Mouse (Mus musculus): ENCODE data around the gene Tex19.1.
"Not testable (repeated sequence)": the region's sequence is repeated elsewhere in the genome, so short reads cannot be mapped to it uniquely, and the experiment has no call there.

The Tex19.1 gene

DNA sequence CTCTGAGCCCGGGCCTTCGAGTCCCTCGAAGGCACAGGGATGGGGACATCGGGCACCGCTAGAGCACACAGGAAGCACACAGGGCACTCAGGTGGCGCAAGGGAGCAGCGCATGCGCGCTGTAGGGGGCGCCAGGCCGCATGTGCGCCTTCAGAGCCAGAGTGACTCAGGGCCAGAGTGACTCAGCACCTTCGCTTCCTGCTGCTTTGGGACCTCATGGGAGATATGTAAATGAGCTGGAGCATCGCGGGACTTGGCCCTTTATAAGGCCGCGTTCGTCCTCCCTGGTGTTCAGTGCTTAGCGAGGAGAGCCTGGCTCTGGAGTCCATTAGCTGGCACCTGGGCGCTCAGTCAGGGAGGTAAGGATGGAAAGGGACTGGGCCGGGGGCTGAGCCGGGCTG, at the start of gene Tex19.1:
Tex19.1 (plus strand) TSS at position 279 of the 400 bp plus-strand sequence.
- CTCF ChIA-PET = interaction anchor here (0.5 to 1.5 kb wide), 16 partner anchors 9 to 440 kb away, joined by 3 to 8 read pairs (median 4); partner anchors contain the start of genes Cybc1 (in 1 of the 4) and Narf (in 1 of the 4)
- POLR2A ChIA-PET = interaction anchor here (0.6 to 6.1 kb wide), 141 partner anchors 8 to 1203 kb away, joined by 3 to 82 read pairs (median 5); partner anchors contain the start of genes Cybc1 (in 3 of the 4), Tex19.2 (in 3 of the 4), B3gntl1 (in 2 of the 4) and Csnk1d (in 2 of the 4)

GRCm38 (mm10) chr11:121099762-121100161, 46.2 kb upstream of the Tex19.1 start:
- CTCF ChIA-PET = interaction anchor here in 2 of 4 experiments (0.6 to 1.3 kb wide), 4 partner anchors 26 to 59 kb away, joined by 3 to 4 read pairs (median 3); no protein-coding TSS in a partner anchor
- POLR2A ChIA-PET = interaction anchor here in 2 of 4 experiments (1.1 to 1.8 kb wide), 2 partner anchors 46 kb away, joined by 3 to 5 read pairs; partner anchors contain the start of gene Tex19.1 (in 2 of the 2)

DNA sequence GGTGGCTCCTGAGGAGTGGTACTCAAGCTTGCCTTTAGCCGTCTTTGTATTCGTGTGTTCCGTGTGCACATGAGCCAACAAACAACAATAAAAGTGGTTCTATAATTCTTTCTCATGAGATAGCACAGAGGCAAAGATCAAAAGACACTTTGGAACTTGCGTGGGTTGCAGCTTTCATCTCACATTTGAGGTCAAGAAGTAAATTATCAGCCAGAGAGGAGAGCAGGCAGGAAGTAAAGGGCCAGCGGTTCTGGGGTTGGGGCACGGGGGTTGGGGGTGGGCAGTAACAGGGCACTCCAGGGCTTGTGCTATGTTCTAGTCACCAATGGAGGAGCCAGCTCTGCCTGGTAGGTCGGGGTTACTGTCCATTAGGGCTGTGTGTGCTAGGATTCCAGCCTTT, 45.3 kb upstream of the Tex19.1 start:
- ChIA-PET POLR2A (interaction anchor here in 2 of 4 experiments (1.1 to 1.8 kb wide), 2 partner anchors 22 to 46 kb away, joined by 3 to 5 read pairs; partner anchors contain the start of gene Tex19.1 (in 1 of the 2)), CTCF (interaction anchor here in 2 of 4 experiments (1.2 to 1.6 kb wide), 4 partner anchors 13 to 60 kb away, joined by 3 read pairs; no protein-coding TSS in a partner anchor)

DNA sequence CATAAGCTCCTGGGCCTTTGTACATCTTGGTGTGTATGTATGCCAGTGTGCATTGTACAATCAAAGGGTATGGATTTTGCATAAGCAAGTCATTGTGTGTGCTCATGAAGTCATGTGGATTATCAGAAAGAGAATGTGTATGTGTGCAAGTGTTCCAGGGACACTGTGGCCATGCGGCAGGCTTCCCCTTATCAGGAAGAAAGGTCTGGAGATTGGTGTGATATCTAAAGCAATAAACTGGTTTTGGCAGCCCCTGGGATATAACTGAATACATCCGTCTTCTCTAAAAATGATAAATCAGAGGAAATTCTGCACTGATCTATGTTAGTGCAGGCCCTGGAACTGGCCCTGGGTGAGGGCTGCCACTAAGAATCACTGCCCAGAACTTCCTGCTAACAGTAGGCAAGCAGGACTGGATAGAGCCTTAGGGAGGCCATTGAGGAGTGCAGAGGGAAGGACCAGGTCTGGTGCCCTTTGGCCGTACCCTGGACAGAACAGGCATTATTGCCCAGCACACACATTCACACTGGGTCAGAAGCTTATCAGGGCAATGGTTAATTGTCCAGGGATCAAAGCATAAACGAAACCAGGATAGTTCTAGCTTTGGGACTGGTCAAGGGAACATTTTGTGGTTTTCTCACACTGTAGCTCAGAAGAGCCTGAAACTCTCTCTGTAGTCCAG, 44.7 kb upstream of the Tex19.1 start:
- ChIA-PET CTCF (interaction anchor here in 3 of 4 experiments (0.8 to 1.6 kb wide), 5 partner anchors 13 to 48 kb away, joined by 3 read pairs; partner anchors contain the start of gene Tex19.2 (in 1 of the 3)), POLR2A (interaction anchor here in 2 of 4 experiments (1.1 to 1.8 kb wide), 3 partner anchors 17 to 45 kb away, joined by 3 to 5 read pairs (median 4); partner anchors contain the start of genes Tex19.1 (in 1 of the 2) and Tex19.2 (in 1 of the 2))

GRCm38 (mm10) chr11:121107242-121107641, 38.7 kb upstream of the Tex19.1 start:
- CTCF ChIA-PET = not testable (repeated sequence)
- POLR2A ChIA-PET = interaction anchor here in 2 of 4 experiments (0.9 to 1.6 kb wide), 2 partner anchors 10 to 38 kb away, joined by 3 read pairs; partner anchors contain the start of gene Tex19.1 (in 1 of the 2)

- ChIA-PET CTCF (interaction anchor here in 1 of 4 experiments (1.2 kb wide), 1 partner anchor 55 kb away, joined by 3 read pairs; no protein-coding TSS in a partner anchor), POLR2A (interaction anchor here in 3 of 4 experiments (0.9 to 1.6 kb wide), 3 partner anchors 9 to 38 kb away, joined by 3 read pairs; partner anchors contain the start of gene Tex19.1 (in 1 of the 3))
These were observed 37.9 kb upstream of the Tex19.1 start for GRCm38 (mm10) chr11:121108061-121108460.

- POLR2A ChIA-PET = interaction anchor here in 1 of 4 experiments (0.6 to 1.0 kb wide), 2 partner anchors 115 to 158 kb away, joined by 3 read pairs; no protein-coding TSS in a partner anchor
- CTCF ChIA-PET = interaction anchor here in 2 of 4 experiments (0.7 to 1.3 kb wide), 2 partner anchors 57 to 141 kb away, joined by 3 read pairs; no protein-coding TSS in a partner anchor
These were observed 36.0 kb upstream of the Tex19.1 start for GRCm38 (mm10) chr11:121109986-121110385.

GRCm38 (mm10) chr11:121111051-121111450, 34.9 kb upstream of the Tex19.1 start:
- CTCF ChIA-PET = no interaction called here
- POLR2A ChIA-PET = interaction anchor here in 2 of 4 experiments (1.2 to 1.5 kb wide), 2 partner anchors 35 kb away, joined by 4 to 5 read pairs; partner anchors contain the start of gene Tex19.1 (in 2 of the 2)

DNA sequence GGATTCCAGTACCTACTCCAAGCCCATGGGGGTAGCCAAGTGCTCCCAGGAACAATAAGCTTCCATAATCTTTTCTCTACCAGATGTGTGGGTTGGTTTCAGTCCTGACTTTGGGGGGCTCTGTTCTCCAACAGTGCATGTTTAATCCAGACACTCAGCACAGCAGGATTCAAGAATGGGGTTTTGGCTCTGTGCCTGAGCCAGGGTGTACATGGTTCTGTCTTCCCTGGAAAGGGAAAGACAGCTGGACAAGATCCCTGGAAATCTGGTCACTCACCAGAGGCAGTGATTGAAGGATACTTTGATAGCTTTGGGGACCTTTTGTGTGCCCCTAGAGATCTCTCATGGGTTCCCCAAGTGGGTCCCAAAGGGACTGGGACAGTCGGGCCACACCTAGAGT, 34.3 kb upstream of the Tex19.1 start:
- CTCF ChIA-PET = no interaction called here
- POLR2A ChIA-PET = interaction anchor here in 2 of 4 experiments (0.9 to 1.5 kb wide), 3 partner anchors 14 to 34 kb away, joined by 4 to 5 read pairs (median 5); partner anchors contain the start of gene Tex19.1 (in 2 of the 2)

- ChIA-PET POLR2A (interaction anchor here in 2 of 4 experiments (0.9 to 1.5 kb wide), 3 partner anchors 14 to 34 kb away, joined by 4 to 5 read pairs (median 5); partner anchors contain the start of gene Tex19.1 (in 2 of the 2)), CTCF (interaction anchor here in 1 of 4 experiments (1.9 kb wide), 1 partner anchor 59 kb away, joined by 4 read pairs; no protein-coding TSS in a partner anchor)
These were observed 33.7 kb upstream of the Tex19.1 start for GRCm38 (mm10) chr11:121112091-121112775.

- CTCF ChIA-PET = interaction anchor here in 2 of 4 experiments (0.9 to 2.5 kb wide), 8 partner anchors 8 to 397 kb away, joined by 3 to 8 read pairs (median 4); no protein-coding TSS in a partner anchor
- POLR2A ChIA-PET = interaction anchor here in 3 of 4 experiments (0.9 to 6.8 kb wide), 12 partner anchors 8 to 216 kb away, joined by 3 to 63 read pairs (median 4); partner anchors contain the start of genes Tex19.1 (in 3 of the 3), Csnk1d (in 1 of the 3) and Narf (in 1 of the 3)
These were observed 27.8 kb upstream of the Tex19.1 start for GRCm38 (mm10) chr11:121118106-121118505.

- ChIA-PET CTCF (interaction anchor here in 3 of 4 experiments (0.7 to 2.5 kb wide), 6 partner anchors 8 to 205 kb away, joined by 3 to 8 read pairs (median 4); no protein-coding TSS in a partner anchor), POLR2A (interaction anchor here in 3 of 4 experiments (0.9 to 6.8 kb wide), 11 partner anchors 8 to 217 kb away, joined by 3 to 63 read pairs (median 4); partner anchors contain the start of genes Tex19.1 (in 3 of the 3), Csnk1d (in 1 of the 3) and Narf (in 1 of the 3))
These were observed 27.4 kb upstream of the Tex19.1 start, which contains the start of gene Tex19.2 for GRCm38 (mm10) chr11:121118577-121118976. Tex19.2 (minus strand) TSS chr11:121118677.

DNA sequence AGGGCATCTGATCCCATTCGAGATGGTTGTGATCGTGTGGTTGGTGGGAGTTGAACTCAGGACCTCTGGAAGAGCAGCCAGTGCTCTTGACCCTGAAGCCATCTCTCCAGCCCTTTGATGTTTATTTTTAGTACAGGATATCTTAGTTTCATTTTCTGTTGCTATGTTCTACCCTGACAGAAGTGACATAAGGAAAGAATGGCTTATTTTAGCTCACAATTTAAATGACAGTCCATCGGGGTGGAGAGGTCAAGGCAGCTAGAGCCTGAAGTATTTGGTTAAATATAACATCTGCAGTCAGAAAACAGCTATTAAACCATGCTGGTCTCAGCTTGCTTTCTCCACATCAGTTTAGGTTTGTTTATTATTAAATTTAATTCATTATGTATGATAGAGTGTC, 24.8 kb upstream of the Tex19.1 start:
- ChIA-PET CTCF (interaction anchor here in 1 of 4 experiments (0.6 kb wide), 1 partner anchor 99 kb away, joined by 3 read pairs; no protein-coding TSS in a partner anchor), POLR2A (interaction anchor here in 2 of 4 experiments (5.1 to 6.8 kb wide), 2 partner anchors 25 to 26 kb away, joined by 37 to 63 read pairs; partner anchors contain the start of gene Tex19.1 (in 2 of the 2))

DNA sequence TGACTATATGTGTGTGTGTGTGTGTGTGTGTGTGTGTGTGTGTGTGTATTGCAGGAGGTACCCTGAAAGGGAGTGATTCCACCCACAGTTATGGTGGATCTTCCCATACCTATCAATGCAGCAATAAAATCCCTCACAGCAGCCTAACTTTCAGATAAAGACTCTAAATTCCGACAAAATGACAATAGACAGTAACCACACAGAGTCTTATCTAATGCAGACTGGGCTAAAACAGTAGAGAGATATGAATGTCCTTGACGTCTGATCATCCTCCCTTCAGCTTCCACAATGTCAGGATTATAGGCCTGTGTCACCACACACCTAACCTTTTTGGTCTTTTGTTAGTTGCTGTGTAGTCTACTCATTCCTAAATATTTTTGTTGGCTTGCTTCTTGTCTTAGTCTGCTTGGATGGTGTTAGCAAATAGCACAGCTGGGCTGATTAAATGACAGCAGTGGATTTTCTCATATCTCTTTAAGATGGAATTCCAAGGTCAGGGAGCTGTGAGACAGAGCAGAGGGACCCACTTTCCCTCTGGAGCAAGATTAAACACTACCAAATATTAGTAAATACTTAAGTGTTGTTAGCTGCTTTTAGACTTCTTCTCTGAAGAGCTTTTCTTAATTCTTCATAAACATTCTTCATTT, 23.8 kb upstream of the Tex19.1 start:
- CTCF ChIA-PET = no interaction called here
- POLR2A ChIA-PET = interaction anchor here in 2 of 4 experiments (1.2 to 1.3 kb wide), 2 partner anchors 10 to 21 kb away, joined by 3 read pairs; no protein-coding TSS in a partner anchor

DNA sequence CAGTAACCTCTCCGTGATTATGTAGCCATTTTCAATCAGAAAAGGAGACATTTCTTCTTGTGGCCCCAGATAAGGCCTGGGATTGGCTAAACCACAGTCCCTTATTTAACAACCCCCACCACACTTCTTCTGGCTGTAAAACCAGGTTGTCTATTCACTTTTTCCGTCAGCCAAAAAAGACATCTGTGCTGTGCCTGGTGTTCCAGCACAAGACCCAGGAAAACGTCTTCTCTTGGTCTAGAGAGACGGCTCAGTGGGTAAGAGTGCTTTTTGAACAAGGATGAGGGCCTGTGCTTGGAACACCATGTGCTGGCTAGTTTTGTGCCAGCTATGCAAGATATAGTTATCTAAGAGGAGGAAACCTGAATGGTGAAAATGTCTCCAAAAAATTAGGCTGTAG, 22.5 kb upstream of the Tex19.1 start:
- ChIA-PET CTCF (interaction anchor here in 2 of 4 experiments (0.6 to 1.8 kb wide), 3 partner anchors 403 to 1006 kb away, joined by 3 to 4 read pairs (median 4); no protein-coding TSS in a partner anchor), POLR2A (interaction anchor here in 2 of 4 experiments (1.2 to 1.3 kb wide), 2 partner anchors 22 to 222 kb away, joined by 3 read pairs; no protein-coding TSS in a partner anchor)

DNA sequence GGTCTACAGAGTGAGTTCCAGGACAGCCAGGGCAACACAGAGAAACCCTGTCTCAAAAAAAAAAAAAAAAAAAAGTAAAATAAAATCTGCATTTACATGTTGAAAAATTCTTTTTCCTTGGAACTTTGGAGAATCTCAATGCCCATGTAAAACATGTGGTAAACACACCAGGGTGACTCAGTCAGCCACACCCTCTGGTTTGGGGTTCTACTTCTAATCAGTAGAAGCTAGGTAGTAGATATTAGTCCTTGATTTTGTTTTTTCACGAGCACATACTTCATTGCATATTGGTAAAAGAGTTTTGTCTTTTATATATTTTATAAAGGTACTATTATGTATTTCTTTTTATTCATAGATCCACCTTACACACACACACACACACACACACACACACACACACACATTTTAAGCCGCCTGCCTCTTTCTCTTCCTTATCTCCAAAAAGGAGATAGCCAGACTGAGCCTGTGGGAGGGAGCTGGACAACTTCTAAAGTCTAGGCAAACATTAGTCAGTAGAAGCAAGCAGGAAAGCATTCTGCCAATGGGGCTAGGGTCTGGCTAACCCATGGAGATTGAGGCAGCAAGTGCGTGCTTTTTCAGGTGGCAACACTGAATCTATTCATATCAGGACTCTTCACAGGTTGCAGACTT, 20.3 kb upstream of the Tex19.1 start:
- CTCF ChIA-PET = interaction anchor here (0.5 to 1.9 kb wide), 45 partner anchors 8 to 756 kb away, joined by 3 to 13 read pairs (median 4); partner anchors contain the start of genes Cd7 (in 1 of the 4), Rac3 (in 1 of the 4), Tex19.1 (in 1 of the 4) and Tex19.2 (in 1 of the 4)
- POLR2A ChIA-PET = interaction anchor here in 3 of 4 experiments (0.5 to 2.2 kb wide), 16 partner anchors 8 to 493 kb away, joined by 3 to 17 read pairs (median 4); partner anchors contain the start of genes Tex19.1 (in 2 of the 3) and Tex19.2 (in 1 of the 3)

Data from embryonic stem cell, embryonic (primary cell).